Mouse (Mus musculus) MEL (cell line): ENCODE results near the gene Hyal4. TPM values are rescaled to one million over a fixed set of nuclear protein-coding genes. Genes with fewer than 3 reads are reported as not detected.

ENCODE experiments used
- DNase-seq: peaks from one replicate; pipeline ENCODE4 v3.0.0; 2011; ENCODE audit warnings: low read depth, low spot score
- H3K27ac ChIP-seq: 2 replicates; pipeline ENCODE4 v1.5.1; 2012; ENCODE audit warnings: low read depth, mild to moderate bottlenecking, control low read depth, low read length, moderate library complexity; ENCODE audit not compliant: control insufficient read depth
- H3K27me3 ChIP-seq, 2 experiments: fragments of 150-350 bp in 1 of 2; sonication (generic) in 1 of 2; 2 replicates each; pipeline ENCODE4 v1.6.1; 2012; ENCODE audit warnings: low read length in 2 of 2, mild to moderate bottlenecking in 2 of 2, improper control_type of control experiment in 1 of 2, moderate library complexity in 1 of 2; ENCODE audit not compliant: insufficient read depth in 2 of 2, control insufficient read depth in 1 of 2
- H3K36me3 ChIP-seq, 2 experiments: 2 replicates each; pipeline ENCODE4 v1.6.1; 2012 to 2014; ENCODE audit warnings: low read length in 2 of 2, improper control_type of control experiment in 1 of 2, inconsistent platforms in 1 of 2, mild to moderate bottlenecking in 1 of 2; ENCODE audit not compliant: insufficient read depth in 2 of 2, control insufficient read depth in 1 of 2
- H3K4me1 ChIP-seq, 2 experiments: fragments of 150-350 bp in 1 of 2; sonication (generic) in 1 of 2; 2 replicates each; pipeline ENCODE4 v1.6.1; 2012; ENCODE audit warnings: low read length in 2 of 2, improper control_type of control experiment in 1 of 2, mild to moderate bottlenecking in 1 of 2; ENCODE audit not compliant: insufficient read depth in 2 of 2, control insufficient read depth in 1 of 2
- H3K4me3 ChIP-seq, 2 experiments: fragments of 150-350 bp in 1 of 2; sonication (generic) in 1 of 2; 2 replicates each; pipeline ENCODE4 v1.5.1; 2012; ENCODE audit warnings: low read depth in 2 of 2, low read length in 2 of 2, mild to moderate bottlenecking in 2 of 2, moderate library complexity in 2 of 2, control low read depth in 1 of 2, improper control_type of control experiment in 1 of 2; ENCODE audit not compliant: control insufficient read depth in 1 of 2, insufficient read depth in 1 of 2
- H3K79me2 ChIP-seq: 2 replicates; pipeline ENCODE4 v1.6.1; 2012; ENCODE audit warnings: mild to moderate bottlenecking, low read length, moderate library complexity; ENCODE audit not compliant: control insufficient read depth, poor library complexity, insufficient read depth
- H3K9ac ChIP-seq: 2 replicates; pipeline ENCODE4 v1.6.1; 2012; ENCODE audit warnings: low read depth, mild to moderate bottlenecking, control low read depth, low read length, moderate library complexity; ENCODE audit not compliant: control insufficient read depth, poor library complexity, severe bottlenecking
- H3K9me3 ChIP-seq: fragments of 150-350 bp; sonication (generic); replicated peaks from 2 replicates; pipeline ENCODE4 v1.6.1; 2012; ENCODE audit warnings: mild to moderate bottlenecking, low read length, improper control_type of control experiment, moderate library complexity; ENCODE audit not compliant: insufficient read depth
- CHD1 ChIP-seq: IDR thresholded peaks from 2 replicates; pipeline ENCODE4 v1.6.1; 2012; ENCODE audit warnings: low read depth, mild to moderate bottlenecking, inconsistent platforms, low read length, improper control_type of control experiment
- CHD2 ChIP-seq: IDR thresholded peaks from 2 replicates; pipeline ENCODE4 v1.6.1; 2011; ENCODE audit warnings: low read length, improper control_type of control experiment
- ETS1 ChIP-seq: IDR thresholded peaks from 2 replicates; pipeline ENCODE4 v1.6.1; 2012; ENCODE audit warnings: low read depth, mild to moderate bottlenecking, inconsistent platforms, low read length, improper control_type of control experiment, moderate library complexity
- GABPA ChIP-seq: IDR thresholded peaks from 2 replicates; pipeline ENCODE4 v1.6.1; 2012; ENCODE audit warnings: low read depth, mild to moderate bottlenecking, inconsistent platforms, low read length, improper control_type of control experiment, moderate library complexity
- JUND ChIP-seq: IDR thresholded peaks from 2 replicates; pipeline ENCODE4 v1.6.1; 2011; ENCODE audit warnings: low read depth, mild to moderate bottlenecking, improper control_type of control experiment, low read length
- MAFK ChIP-seq: IDR thresholded peaks from 2 replicates; pipeline ENCODE4 v1.6.1; 2011; ENCODE audit warnings: low read depth, mild to moderate bottlenecking, low read length, improper control_type of control experiment, borderline replicate concordance
- MAZ ChIP-seq: IDR thresholded peaks from 2 replicates; pipeline ENCODE4 v1.6.1; 2012; ENCODE audit warnings: low read depth, mild to moderate bottlenecking, inconsistent platforms, low read length, improper control_type of control experiment
- MEF2A ChIP-seq: IDR thresholded peaks from 2 replicates; pipeline ENCODE4 v1.6.1; 2014; ENCODE audit warnings: low read depth, mild to moderate bottlenecking, inconsistent platforms, low read length, improper control_type of control experiment; ENCODE audit not compliant: poor library complexity, insufficient replicate concordance, severe bottlenecking; ENCODE audit errors: extremely low read depth
- MXI1 ChIP-seq: IDR thresholded peaks from 2 replicates; pipeline ENCODE4 v1.6.1; 2011; ENCODE audit warnings: mild to moderate bottlenecking, low read depth, low read length, improper control_type of control experiment
- MYB ChIP-seq: IDR thresholded peaks from 2 replicates; pipeline ENCODE4 v1.6.1; 2011; ENCODE audit warnings: mild to moderate bottlenecking, low read depth, low read length, improper control_type of control experiment
- POLR2A ChIP-seq, 2 experiments: IDR thresholded peaks; 2 replicates each; pipeline ENCODE4 v1.6.1; 2011 to 2012; ENCODE audit warnings: low read length in 2 of 2, mild to moderate bottlenecking in 2 of 2, control low read depth in 1 of 2, improper control_type of control experiment in 1 of 2, low read depth in 1 of 2, moderate library complexity in 1 of 2; ENCODE audit not compliant: control insufficient read depth in 1 of 2, insufficient read depth in 1 of 2, poor library complexity in 1 of 2
- POLR2AphosphoS2 ChIP-seq: IDR thresholded peaks from 2 replicates; pipeline ENCODE4 v1.6.1; 2011; ENCODE audit warnings: low read length, improper control_type of control experiment
- RAD21 ChIP-seq: IDR thresholded peaks from 2 replicates; pipeline ENCODE4 v1.6.1; 2011; ENCODE audit warnings: mild to moderate bottlenecking, low read depth, low read length, improper control_type of control experiment
- RCOR1 ChIP-seq: IDR thresholded peaks from 2 replicates; pipeline ENCODE4 v1.6.1; 2012; ENCODE audit warnings: low read depth, mild to moderate bottlenecking, inconsistent platforms, low read length, improper control_type of control experiment
- SMC3 ChIP-seq: IDR thresholded peaks from 2 replicates; pipeline ENCODE4 v1.6.1; 2011; ENCODE audit warnings: low read depth, low read length, improper control_type of control experiment
- USF2 ChIP-seq, 2 experiments: IDR thresholded peaks; 2 replicates each; pipeline ENCODE4 v1.6.1; 2011 to 2012; ENCODE audit warnings: improper control_type of control experiment in 2 of 2, low read length in 2 of 2, borderline replicate concordance in 1 of 2, inconsistent platforms in 1 of 2, low read depth in 1 of 2, mild to moderate bottlenecking in 1 of 2; ENCODE audit not compliant: insufficient read depth in 1 of 2
- polyA plus RNA-seq, 2 experiments: library from polyadenylated mRNA; stranded (reverse) in 1 of 2; unstranded in 1 of 2; fragments of >175 nt in 1 of 2; fragments of >200 nt in 1 of 2; gene quantifications; 2 replicates each; pipeline versions ENCODE4 v1.2.1 to v1.2.4; 2012; ENCODE audit warnings: low replicate concordance in 2 of 2, low read depth in 1 of 2; ENCODE audit not compliant: insufficient read length in 2 of 2, insufficient read depth in 1 of 2, missing spikeins in 1 of 2
- total RNA-seq: library from RNA; depleted of rRNA; stranded (reverse); fragments of 300-350 nt; gene quantifications from 2 replicates; pipeline ENCODE4 v1.2.3, GENCODE M21; 2012; rRNA removed

Gene Hyal4
- total RNA-seq = not detected in 2 replicates
- polyA plus RNA-seq = not detected

GRCm38 (mm10) chr6:24748029-24748428 lies at the start of gene Hyal4:
Gene Hyal4 (plus strand): TSS chr6:24748329.
- Histone ChIP-seq H3K9ac (no peak within 1 kb of the TSS), H3K36me3 (no peaks in the 10 kb centered on the region), H3K9me3 (no peaks in the 10 kb centered on the region), H3K27ac (no peak within 1 kb of the TSS), H3K79me2 (no peaks in the 10 kb centered on the region), H3K27me3 (no peaks in the 10 kb centered on the region; a peak in 2 of 4 replicates), H3K4me1 (no peaks in the 10 kb centered on the region), H3K4me3 (no peak within 1 kb of the TSS)
- DNase-seq = no peak
- TF ChIP-seq MYB (no peak), MEF2A (no peak), GABPA (no peak), CHD2 (no peak), USF2 (IDR thresholded peaks at IDR 0.05; ENCODE audit: borderline replicate concordance in 1 of 2, insufficient read depth in 1 of 2, low read depth in 1 of 2, low read length in 2 of 2) (no peak), RAD21 (no peak), ETS1 (no peak), MAZ (no peak), POLR2AphosphoS2 (no peak), CHD1 (no peak), MAFK (no peak)

DNA sequence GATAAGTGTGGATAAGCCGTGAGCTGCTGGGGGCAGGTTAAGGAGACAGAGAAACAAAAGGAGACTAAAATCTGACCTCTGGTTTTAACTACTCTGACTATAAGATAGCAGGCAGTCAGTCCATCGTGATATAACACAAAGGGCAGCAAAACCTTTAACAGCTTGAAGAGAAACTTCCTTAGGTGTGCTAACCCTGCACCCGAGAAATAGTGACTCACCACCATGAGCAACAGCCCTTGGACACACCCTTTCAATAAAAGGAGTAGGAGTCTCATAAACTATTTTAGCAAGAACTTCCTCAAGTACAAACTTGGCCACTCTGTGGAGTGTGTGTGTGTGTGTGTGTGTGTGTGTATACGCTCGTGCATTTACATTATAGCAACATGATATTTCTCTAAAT lies 41.0 kb upstream of the Hyal4 start:
- Histone ChIP-seq H3K36me3 (no peaks in the 10 kb centered on the region), H3K27me3 (no peaks in the 10 kb centered on the region; a peak in 1 of 4 replicates), H3K9me3 (no peaks in the 10 kb centered on the region), H3K4me3 (no peak overlapping the region), H3K79me2 (no peaks in the 10 kb centered on the region), H3K4me1 (no peaks in the 10 kb centered on the region), H3K9ac (no peak overlapping the region), H3K27ac (no peak overlapping the region)
- peak; percentile 31 for DNase-seq
- TF ChIP-seq RCOR1 (no peak), RAD21 (no peak), MXI1 (no peak), POLR2A (IDR thresholded peaks at IDR 0.05; ENCODE audit: control insufficient read depth in 1 of 2, insufficient read depth in 1 of 2, low read depth in 1 of 2, low read length in 2 of 2, poor library complexity in 1 of 2) (no peak), SMC3 (no peak), JUND (no peak)
